Mouse (Mus musculus): ENCODE measurements around the gene Rfx5. TPM values are rescaled to one million over a fixed set of nuclear protein-coding genes. Genes with fewer than 3 reads are reported as not detected.

The Rfx5 gene
- polyA plus RNA-seq, 1 experiment from 2014 or later: 7.1 TPM

DNA sequence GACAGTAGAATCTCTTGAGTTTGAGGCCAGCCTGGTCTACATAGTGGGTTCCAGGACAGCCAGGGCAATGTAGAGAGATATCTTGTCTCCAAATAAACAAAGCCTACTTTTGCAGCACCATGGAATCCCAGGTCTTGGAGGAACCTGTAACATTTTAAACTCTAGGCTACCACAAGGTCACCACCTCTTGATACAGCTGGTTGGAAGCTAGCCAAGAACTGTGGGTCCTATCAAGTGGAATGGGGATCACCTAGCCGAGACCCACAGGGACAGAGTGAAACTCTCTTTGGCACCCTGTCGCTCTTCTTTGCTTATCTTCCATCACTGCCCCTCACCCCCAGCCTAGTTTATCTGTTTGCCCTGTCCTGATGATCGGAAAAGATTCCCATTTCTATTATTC, 18.7 kb downstream of the Rfx5 start:
- Histone ChIP-seq H3K27me3 (no peaks in the 10 kb centered on the region), H3K4me2 (no peak overlapping the region), H3K9ac (no peak overlapping the region), H3K9me3 (no peaks in the 10 kb centered on the region), H3K36me3 (no peaks in the 10 kb centered on the region), H3K4me1 (replicated peaks) (peaks cover 25% of the 10 kb centered on the region), H3K27ac (replicated peaks) (no peak overlapping the region), H3K4me3 (no peak overlapping the region)
- 92% methylated on average over 3 of the region's 3 CpGs for WGBS
- ATAC-seq (ENCODE audit: low FRiP score, low read depth): no peak

DNA sequence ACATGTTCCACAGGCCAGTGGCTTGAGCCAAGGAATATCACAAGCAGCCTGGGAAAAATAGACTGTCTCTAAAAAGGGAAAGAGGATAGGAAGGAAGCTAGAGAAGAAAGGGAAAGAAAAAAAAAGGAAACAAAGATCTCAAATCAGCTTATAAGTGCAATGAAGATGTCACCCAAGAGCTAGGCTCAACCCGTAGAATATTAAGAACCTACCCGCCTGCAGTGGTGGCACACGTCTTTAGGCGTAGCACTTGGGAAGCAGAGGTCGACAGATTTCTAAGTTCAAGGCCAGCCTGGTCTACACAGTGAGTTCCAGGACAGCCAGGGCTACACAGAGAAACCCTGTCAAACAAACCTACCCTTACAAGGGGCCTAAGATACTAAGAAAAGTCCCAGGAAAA, 19.7 kb downstream of the Rfx5 start:
- Histone ChIP-seq H3K9me3 (no peaks in the 10 kb centered on the region), H3K4me2 (peak overlapping the region; percentile 78), H3K4me3 (peak overlapping the region; percentile 88; the same call in 1 of the 2 replicates), H3K27ac (replicated peaks) (no peak overlapping the region), H3K27me3 (no peaks in the 10 kb centered on the region), H3K36me3 (no peaks in the 10 kb centered on the region), H3K9ac (no peak overlapping the region), H3K4me1 (replicated peaks) (peaks cover 25% of the 10 kb centered on the region)
- WGBS: 85% methylated on average over 5 of the region's 5 CpGs
- no peak for ATAC-seq (ENCODE audit: low FRiP score, low read depth)

DNA sequence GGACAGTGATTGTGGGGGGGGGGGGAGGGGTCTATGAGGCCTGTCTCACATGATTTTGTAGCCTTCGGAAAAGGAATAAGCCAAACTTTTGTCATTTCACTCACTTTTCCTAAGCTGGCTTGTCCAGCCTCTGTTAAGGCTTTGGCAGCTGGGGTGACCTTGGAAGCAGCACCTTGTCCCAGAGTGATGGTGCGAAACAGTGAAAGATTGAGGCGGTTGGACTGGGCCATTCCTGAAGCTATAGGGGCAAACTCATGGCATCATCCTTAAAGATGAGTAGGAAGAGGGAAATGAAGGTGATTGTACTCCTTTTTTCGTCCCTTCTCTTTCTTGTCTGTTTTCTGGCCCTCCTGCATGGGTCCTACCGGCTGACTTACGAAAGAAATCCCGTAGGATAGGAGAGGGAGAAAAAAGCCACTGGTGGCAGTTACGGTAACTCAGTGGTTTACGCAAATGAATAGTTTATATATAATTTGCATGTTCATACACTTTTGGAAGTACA, 20.2 kb downstream of the Rfx5 start:
- H3K27ac ChIP-seq (replicated peaks): 0 out of 2 replicates have a peak overlapping the region, but pooled peaks have one; percentile 48
- H3K36me3 ChIP-seq: 0 out of 2 replicates have a peak, but pooled peaks cover 2% of the 10 kb centered on the region
- ATAC-seq (ENCODE audit: low FRiP score, low read depth): peak; percentile 54
- H3K9me3 ChIP-seq: no peaks in the 10 kb centered on the region
- H3K9ac ChIP-seq: peak overlapping the region; percentile 39
- WGBS: 22% methylated on average over 9 of the region's 9 CpGs
- H3K4me2 ChIP-seq: peak overlapping the region; percentile 78
- H3K4me1 ChIP-seq (replicated peaks): peaks cover 25% of the 10 kb centered on the region
- no peaks in the 10 kb centered on the region for H3K27me3 ChIP-seq
- peak overlapping the region; percentile 88 for H3K4me3 ChIP-seq

DNA sequence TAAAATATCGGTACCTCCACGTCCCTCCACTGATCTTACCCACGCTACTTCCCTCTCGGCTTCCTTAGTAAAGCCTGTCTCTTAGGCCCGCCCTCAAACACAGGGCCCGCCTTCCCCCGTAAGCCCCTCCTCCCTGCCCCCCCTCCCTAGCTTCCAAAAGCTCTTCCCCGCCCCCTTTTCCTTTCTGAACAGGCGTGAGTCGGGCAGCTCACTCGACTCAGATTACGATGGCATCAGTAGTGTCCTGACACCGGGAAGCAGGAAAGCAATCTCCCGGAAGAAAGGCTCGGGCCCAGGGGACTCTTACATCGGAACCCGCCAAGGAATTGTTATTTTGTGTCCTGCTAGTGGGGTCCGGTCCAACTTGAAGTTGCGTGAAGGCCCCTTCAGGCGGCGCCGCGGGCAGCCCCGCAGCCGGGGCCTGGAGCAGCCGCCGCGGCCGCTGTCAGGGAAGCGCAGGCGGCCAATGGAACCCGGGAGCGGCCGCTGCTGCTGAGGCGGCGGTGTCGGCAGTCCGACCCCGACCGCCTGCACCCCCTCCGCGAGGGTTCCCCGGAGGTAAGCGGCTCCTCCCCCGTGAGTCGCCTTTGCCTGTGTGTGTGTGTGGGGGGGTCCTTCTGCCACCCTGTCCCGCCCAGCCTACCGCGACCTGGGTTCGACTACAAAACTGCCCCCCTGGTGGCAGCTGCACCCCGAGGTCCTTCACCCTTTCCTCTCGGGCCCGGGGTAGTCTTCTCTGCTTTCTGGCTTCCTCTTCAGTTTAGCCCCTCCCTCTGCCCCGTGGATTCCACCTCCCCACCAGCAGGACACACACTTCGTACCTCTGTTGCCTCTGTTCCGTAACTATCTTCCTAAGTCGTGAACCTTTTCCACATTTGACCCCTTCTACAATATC, 20.9 kb downstream of the Rfx5 start, which contains the start of gene Pi4kb:
TSS of gene Pi4kb (plus strand) at position 204 of the 895 bp plus-strand sequence.
- Histone ChIP-seq H3K9me3 (no peaks in the 10 kb centered on the region), H3K4me2 (peak within 1 kb of the TSS; percentile 78), H3K27ac (replicated peaks) (peak within 1 kb of the TSS; percentile 94), H3K4me3 (peak within 1 kb of the TSS; percentile 88), H3K9ac (peak within 1 kb of the TSS; percentile 96), H3K36me3 (0 out of 2 replicates have a peak, but pooled peaks cover 6% of the 10 kb centered on the region), H3K27me3 (no peaks in the 10 kb centered on the region), H3K4me1 (replicated peaks) (peaks cover 25% of the 10 kb centered on the region)
- WGBS: under 1% methylated on average over 57 of the region's 57 CpGs
- peak; percentile 95 for ATAC-seq (ENCODE audit: low FRiP score, low read depth)

DNA sequence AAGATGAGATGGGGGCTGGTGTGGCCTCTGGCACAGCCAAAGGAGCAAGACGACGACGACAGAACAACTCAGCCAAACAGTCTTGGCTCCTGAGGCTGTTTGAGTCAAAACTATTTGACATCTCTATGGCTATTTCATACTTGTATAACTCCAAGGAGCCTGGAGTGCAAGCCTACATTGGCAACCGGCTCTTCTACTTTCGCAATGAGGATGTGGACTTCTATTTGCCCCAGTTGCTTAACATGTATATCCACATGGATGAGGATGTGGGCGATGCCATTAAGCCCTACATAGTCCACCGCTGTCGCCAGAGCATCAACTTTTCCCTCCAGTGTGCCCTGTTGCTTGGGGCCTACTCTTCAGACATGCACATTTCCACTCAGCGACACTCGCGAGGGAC, 30.4 kb downstream of the Rfx5 start:
- H3K9me3 ChIP-seq: no peaks in the 10 kb centered on the region
- ATAC-seq (ENCODE audit: low FRiP score, low read depth): no peak
- 0 out of 2 replicates have a peak, but pooled peaks cover 4% of the 10 kb centered on the region for H3K4me1 ChIP-seq (replicated peaks)
- H3K27ac ChIP-seq (replicated peaks): no peak overlapping the region
- no peaks in the 10 kb centered on the region for H3K27me3 ChIP-seq
- H3K4me3 ChIP-seq: no peak overlapping the region
- no peak overlapping the region for H3K9ac ChIP-seq
- H3K36me3 ChIP-seq: peaks cover 27% of the 10 kb centered on the region; the same call in 1 of the 2 replicates
- 95% methylated on average over 11 of the region's 11 CpGs for WGBS
- no peak overlapping the region for H3K4me2 ChIP-seq

DNA sequence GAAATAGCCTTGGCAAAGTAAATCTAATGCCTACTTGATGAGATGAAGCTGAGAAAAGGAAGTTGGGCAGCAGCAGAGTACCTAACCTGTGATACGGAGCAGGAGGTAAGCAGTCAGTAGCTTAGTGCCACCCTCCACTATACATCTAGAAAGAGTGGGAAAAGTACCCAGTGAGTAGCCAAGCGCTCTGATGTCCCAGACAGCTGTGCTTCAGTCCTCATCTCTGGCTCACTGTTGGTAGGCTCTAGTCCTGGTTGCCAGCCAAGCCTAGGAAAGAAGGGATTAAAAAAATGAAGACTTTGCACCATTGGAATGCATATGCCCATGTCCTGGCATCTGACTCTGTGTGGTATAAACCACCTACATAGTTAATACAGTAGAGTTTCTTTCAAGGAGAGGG, 31.6 kb downstream of the Rfx5 start:
- no peak overlapping the region for H3K4me3 ChIP-seq
- H3K27me3 ChIP-seq: no peaks in the 10 kb centered on the region
- 93% methylated on average over 2 of the region's 2 CpGs for WGBS
- H3K9ac ChIP-seq: no peak overlapping the region
- H3K4me1 ChIP-seq (replicated peaks): 0 out of 2 replicates have a peak, but pooled peaks cover 4% of the 10 kb centered on the region
- H3K9me3 ChIP-seq: no peaks in the 10 kb centered on the region
- peaks cover 26% of the 10 kb centered on the region; the same call in 1 of the 2 replicates for H3K36me3 ChIP-seq
- ATAC-seq (ENCODE audit: low FRiP score, low read depth): no peak
- no peak overlapping the region for H3K27ac ChIP-seq (replicated peaks)
- no peak overlapping the region for H3K4me2 ChIP-seq

DNA sequence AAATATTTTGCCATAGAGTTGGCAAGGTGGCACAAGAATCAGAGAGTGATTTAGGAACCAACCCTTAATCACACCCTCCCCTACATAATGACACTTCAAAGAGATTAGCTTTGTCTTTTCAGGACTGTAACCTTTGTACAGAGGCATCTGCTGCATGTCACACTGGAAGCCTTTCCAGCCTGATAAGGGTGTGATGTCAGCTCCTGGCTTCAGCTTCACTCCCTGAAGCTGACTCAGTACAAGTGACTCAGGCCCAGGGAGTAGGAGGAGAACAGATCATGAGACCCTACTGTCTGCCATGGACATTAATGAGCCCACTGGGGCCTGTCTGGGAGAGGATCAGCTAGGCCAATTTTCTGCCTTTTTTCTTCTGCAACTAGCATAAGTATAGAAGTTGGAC, 33.7 kb downstream of the Rfx5 start:
- no peak overlapping the region for H3K9ac ChIP-seq
- H3K4me3 ChIP-seq: no peak overlapping the region
- no peak overlapping the region for H3K4me2 ChIP-seq
- H3K4me1 ChIP-seq (replicated peaks): 0 out of 2 replicates have a peak, but pooled peaks cover 4% of the 10 kb centered on the region
- no peaks in the 10 kb centered on the region for H3K27me3 ChIP-seq
- ATAC-seq (ENCODE audit: low FRiP score, low read depth): no peak
- no peak overlapping the region for H3K27ac ChIP-seq (replicated peaks)
- H3K36me3 ChIP-seq: peaks cover 20% of the 10 kb centered on the region; the same call in 1 of the 2 replicates
- H3K9me3 ChIP-seq: no peaks in the 10 kb centered on the region

DNA sequence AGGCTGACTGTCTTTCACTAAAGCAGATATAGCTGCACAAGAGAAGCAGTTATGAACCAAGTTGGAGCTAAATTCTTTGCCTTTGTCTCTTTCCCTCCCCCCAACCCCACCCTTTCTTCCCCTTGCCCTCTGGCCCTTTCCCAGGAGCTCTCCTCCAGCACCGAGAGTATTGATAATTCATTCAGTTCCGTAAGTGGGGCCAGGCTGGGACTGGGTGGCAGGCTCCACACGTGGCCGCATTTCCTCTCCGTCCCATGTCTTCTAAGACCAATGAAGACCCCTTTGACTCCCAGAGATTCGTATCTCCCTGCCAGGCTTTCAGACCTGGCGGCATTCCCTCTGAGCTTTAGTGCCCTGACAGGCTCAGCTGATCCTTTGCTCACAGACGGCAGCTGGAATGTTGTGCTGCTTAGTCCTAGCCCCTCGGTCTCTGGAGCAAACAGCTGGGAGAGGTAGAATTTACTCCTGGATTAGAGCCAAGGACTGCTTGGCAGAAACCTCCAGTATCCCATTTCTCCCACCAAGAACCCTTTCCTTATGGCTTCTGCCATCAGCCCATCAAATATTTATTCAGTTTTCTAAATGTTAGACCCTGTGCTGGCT, 35.4 kb downstream of the Rfx5 start:
- Histone ChIP-seq H3K9ac (no peak overlapping the region), H3K27me3 (no peaks in the 10 kb centered on the region), H3K4me1 (replicated peaks) (0 out of 2 replicates have a peak, but pooled peaks cover 4% of the 10 kb centered on the region), H3K4me3 (no peak overlapping the region), H3K36me3 (peaks cover 22% of the 10 kb centered on the region), H3K9me3 (no peaks in the 10 kb centered on the region), H3K4me2 (no peak overlapping the region), H3K27ac (replicated peaks) (no peak overlapping the region)
- ATAC-seq (ENCODE audit: low FRiP score, low read depth): no peak
- WGBS: 45% methylated on average over 9 of the region's 9 CpGs

DNA sequence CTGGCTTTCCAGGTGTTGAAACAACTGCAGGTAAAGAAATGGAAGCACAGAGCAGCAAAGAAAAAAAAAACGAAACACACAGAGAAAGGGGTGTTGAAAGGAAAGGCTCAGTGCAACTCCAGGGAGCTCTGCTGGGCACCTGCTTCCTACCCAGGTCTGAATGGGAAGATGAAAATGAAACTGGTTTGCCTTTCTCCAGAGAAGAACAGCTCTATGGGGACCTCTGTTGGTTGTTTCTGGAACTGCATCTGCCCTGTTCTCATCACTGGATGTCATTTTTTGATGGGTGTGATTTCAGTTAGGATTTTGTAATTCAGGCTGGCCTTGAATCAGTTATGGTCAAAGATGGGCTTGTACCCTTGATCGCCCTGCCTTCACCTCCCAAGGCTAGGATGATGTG, 43.1 kb downstream of the Rfx5 start:
- H3K4me3 ChIP-seq: no peak overlapping the region
- no peaks in the 10 kb centered on the region for H3K27me3 ChIP-seq
- 38% methylated on average over 2 of the region's 2 CpGs for WGBS
- peaks cover 73% of the 10 kb centered on the region for H3K36me3 ChIP-seq
- H3K9ac ChIP-seq: no peak overlapping the region
- no peak overlapping the region for H3K27ac ChIP-seq (replicated peaks)
- ATAC-seq (ENCODE audit: low FRiP score, low read depth): no peak
- H3K4me1 ChIP-seq (replicated peaks): no peaks in the 10 kb centered on the region
- no peak overlapping the region for H3K4me2 ChIP-seq
- H3K9me3 ChIP-seq: no peaks in the 10 kb centered on the region

DNA sequence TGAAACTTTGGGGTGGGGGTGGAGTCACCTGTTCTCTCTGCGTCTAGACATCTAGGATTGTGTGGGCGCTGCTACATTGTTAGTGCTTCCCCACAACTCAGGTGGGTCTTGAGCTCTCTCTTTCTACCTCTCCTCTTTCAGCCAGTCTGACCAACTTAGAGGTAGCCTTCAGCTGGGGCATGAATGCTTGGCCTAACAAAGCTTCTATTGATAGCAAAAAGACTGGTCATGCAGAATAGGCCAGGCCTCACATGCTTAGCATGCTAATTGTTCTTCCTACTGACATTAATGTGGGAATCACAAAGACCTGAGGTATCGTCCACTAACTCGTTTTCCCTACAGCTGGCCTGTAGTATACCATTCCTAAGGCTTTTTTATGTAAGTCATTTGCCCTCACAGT, 48.7 kb downstream of the Rfx5 start:
- peak overlapping the region; percentile 55; the same call in 1 of the 2 replicates for H3K27ac ChIP-seq (replicated peaks)
- WGBS: 52% methylated on average over 4 of the region's 4 CpGs
- H3K4me1 ChIP-seq (replicated peaks): no peaks in the 10 kb centered on the region
- H3K4me2 ChIP-seq: no peak overlapping the region
- H3K27me3 ChIP-seq: no peaks in the 10 kb centered on the region
- peak; percentile 27; the same call in 1 of the 2 replicates for ATAC-seq (ENCODE audit: low FRiP score, low read depth)
- H3K4me3 ChIP-seq: no peak overlapping the region
- H3K9ac ChIP-seq: no peak overlapping the region
- peaks cover 76% of the 10 kb centered on the region for H3K36me3 ChIP-seq
- H3K9me3 ChIP-seq: no peaks in the 10 kb centered on the region

DNA sequence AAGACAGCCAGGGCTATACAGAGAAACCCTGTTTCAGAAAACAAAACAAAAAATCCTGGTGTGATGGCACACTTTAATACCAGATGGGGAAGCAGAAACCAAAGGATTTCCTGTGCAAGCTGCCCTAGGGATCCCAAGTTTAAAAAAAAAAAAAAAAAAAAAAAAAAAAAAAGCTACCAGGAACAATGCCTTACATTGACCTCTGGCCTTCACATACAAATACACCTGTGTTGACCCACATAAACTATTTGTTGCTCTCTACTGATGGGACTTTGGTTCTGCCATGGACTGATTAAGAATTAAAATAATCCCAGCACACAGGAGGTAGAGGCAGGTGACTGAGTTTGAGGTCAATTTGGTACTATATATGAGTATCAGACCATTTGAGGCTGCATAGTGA, 49.4 kb downstream of the Rfx5 start:
- no peaks in the 10 kb centered on the region for H3K27me3 ChIP-seq

DNA sequence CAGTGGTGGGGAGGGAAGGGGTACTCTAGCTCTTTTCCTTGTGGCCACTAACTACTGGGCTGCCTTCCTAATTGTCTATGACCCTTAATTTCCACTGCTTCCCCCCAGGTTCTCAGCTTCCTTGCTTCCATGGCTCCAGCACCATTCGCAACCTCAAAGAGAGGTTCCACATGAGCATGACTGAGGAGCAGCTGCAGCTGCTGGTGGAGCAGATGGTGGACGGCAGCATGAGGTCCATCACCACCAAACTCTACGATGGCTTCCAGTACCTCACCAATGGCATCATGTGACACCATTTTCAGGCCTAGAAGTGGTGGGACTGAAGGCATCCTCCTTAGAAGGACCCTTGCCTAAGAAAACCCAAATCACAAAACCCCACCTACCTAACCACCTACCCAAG, 51.8 kb downstream of the Rfx5 start:
- Histone ChIP-seq H3K4me2 (no peak overlapping the region), H3K9me3 (no peaks in the 10 kb centered on the region), H3K27ac (replicated peaks) (no peak overlapping the region), H3K27me3 (no peaks in the 10 kb centered on the region), H3K9ac (no peak overlapping the region), H3K4me1 (replicated peaks) (no peaks in the 10 kb centered on the region), H3K36me3 (peaks cover 78% of the 10 kb centered on the region), H3K4me3 (no peak overlapping the region)
- no peak for ATAC-seq (ENCODE audit: low FRiP score, low read depth)
- WGBS: 86% methylated on average over 3 of the region's 3 CpGs

More for the DNA sequence above, 49.4 kb downstream of the Rfx5 start:
- H3K9ac ChIP-seq: no peak overlapping the region
- no peak overlapping the region for H3K4me3 ChIP-seq
- no peaks in the 10 kb centered on the region for H3K4me1 ChIP-seq (replicated peaks)
- no peak for ATAC-seq (ENCODE audit: low FRiP score, low read depth)
- no peak overlapping the region; the same call in 1 of the 2 replicates for H3K27ac ChIP-seq (replicated peaks)
- no peaks in the 10 kb centered on the region for H3K9me3 ChIP-seq
- H3K36me3 ChIP-seq: peaks cover 76% of the 10 kb centered on the region
- no peak overlapping the region for H3K4me2 ChIP-seq
